Mouse (Mus musculus): Measurements from ENCODE around the gene Brca1.

GRCm38 (mm10) chr11:101465101-101465868 lies 86.5 kb downstream of the Brca1 start:
- no peak for TF ChIP-seq CTCF (IDR thresholded peaks at IDR 0.05; ENCODE audit: control insufficient read depth, insufficient read depth, low read length)
- TF ChIP-seq POLR2A (IDR thresholded peaks at IDR 0.05; ENCODE audit: borderline replicate concordance, control insufficient read depth, low read depth, low read length), result no peak
